Mouse (Mus musculus) liver, postnatal 0 days (tissue): Measurements from ENCODE around the gene Spaca4.

Experiments
- CTCF ChIP-seq: sonication (generic); IDR thresholded peaks from 2 replicates; pipeline ENCODE4 v1.5.1; 2016; ENCODE audit warnings: antibody characterized with exemption, low read depth
- EP300 ChIP-seq: IDR thresholded peaks from 2 replicates; pipeline ENCODE4 v1.6.1; 2016; ENCODE audit warnings: antibody characterized with exemption, low read depth, mild to moderate bottlenecking

DNA sequence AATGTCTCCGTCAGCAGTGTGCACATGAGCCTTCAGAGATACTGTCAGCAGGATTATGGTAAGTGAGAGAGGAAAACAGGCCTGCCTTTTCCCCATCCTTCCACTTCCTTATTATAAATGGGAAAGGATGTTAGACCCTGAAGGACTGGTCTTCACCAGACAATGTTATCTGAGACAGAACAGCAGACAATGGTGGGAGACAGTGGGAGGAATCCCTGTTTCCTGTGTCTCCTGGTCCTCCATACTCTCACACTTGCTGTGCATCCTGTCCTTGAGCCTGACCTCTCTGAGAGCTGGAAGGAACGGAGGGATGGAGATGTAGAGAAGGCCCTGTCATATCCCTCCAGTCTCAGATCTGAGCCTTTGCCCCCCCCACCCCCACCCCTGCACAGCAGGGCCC, 33.2 kb downstream of the Spaca4 start:
- TF ChIP-seq CTCF (no peak), EP300 (peak; percentile 12; the same call in 1 of the 2 replicates)
